Mouse (Mus musculus): ENCODE results near the gene Zfp786. TPM values are rescaled to one million over a fixed set of nuclear protein-coding genes. Genes with fewer than 3 reads are reported as not detected.
A peak's percentile ranks its signal among the peaks of the same experiment; 100 is the strongest.

The Zfp786 gene
- total RNA-seq, 4 experiments from 2014 or later = 0.65 to 1.8 (median 0.85) TPM

DNA sequence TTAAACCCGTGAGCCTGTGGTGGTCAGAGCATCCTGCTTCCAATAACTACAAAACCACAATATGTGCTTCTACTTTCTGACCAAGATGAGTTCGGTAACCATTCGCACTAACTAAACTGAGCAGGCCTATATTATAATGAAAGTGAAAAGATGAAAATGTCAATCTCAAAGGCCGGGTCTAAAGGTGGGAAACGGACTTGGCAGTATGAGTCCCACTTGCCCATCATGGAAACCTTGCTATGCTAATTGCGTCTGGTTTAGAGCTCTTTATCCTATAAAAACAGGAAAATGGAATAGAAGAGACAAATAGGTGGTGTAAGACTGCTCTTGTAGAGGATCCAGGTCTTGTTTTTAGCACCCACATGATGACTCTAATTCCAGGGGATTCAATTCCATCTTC is 8.9 kb downstream of the Zfp786 start:
- no peak for DNase-seq (ENCODE audit: low spot score in 2 of 2)

GRCm38 (mm10) chr6:47821236-47821635 is 9.4 kb downstream of the Zfp786 start:
- no peak for DNase-seq (ENCODE audit: low spot score in 2 of 2)

DNA sequence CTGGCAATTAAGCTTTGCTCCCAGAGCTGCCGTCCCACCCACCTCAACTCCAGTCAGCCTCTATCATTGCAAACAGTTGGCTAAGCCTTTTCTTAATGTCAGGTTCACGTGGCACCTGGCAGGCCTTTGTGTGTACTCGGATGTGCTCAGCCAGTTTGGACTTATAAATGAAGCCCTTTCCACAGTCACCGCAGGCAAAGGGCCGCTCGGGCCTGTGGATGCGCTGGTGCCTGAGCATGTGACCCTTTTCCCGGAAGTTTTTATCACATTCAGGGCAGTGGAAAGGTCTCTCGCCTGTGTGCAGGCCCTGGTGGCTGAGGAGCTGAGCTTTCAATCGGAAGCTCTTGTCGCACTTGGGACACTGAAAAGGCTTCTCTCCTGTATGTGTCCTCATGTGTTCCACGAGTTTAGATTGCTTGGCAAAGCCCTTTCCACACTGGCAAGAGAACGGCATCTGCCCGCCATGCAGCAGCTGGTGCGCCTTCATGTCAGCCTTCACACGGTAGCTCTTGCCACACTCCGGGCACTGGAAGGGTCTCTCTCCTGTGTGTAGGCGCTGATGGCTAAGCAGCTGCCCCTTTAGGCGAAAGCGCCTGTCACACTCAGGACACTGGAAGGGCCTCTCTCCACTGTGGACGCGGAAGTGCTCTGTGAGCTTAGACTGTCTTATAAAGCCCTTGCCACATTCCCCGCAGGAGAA is 10.9 kb downstream of the Zfp786 start:
- DNase-seq (ENCODE audit: low spot score in 2 of 2) = no peak

DNA sequence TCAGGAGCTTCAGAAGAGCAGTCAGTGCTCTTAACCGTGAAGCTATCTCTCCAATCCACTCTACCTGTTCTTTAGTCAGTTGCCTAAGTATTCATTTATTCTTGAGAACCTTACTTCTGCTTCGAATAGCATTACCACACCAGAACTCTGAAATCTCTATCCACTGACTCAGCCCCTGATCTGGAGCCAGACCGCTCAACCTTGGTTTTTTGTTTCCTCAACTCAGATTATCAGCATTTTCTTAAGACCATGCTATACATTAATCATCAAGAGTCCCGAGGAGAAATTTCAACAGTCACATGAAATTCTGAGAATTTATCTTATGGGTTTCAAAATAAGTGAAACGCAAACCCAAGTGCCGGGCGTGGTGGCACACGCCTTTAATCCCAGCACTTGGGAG is 11.9 kb downstream of the Zfp786 start:
- no peak for DNase-seq (ENCODE audit: low spot score in 2 of 2)

- no peak for DNase-seq (ENCODE audit: low spot score in 2 of 2)
Observed at GRCm38 (mm10) chr6:47816151-47816550, 14.5 kb downstream of the Zfp786 start.

- DNase-seq (ENCODE audit: low spot score in 2 of 2) = peak; percentile 95 to 97
Observed at GRCm38 (mm10) chr6:47813257-47813878, 17.3 kb downstream of the Zfp786 start, which contains the start of gene Pdia4. Gene Pdia4 (minus strand): TSS chr6:47813430.

DNA sequence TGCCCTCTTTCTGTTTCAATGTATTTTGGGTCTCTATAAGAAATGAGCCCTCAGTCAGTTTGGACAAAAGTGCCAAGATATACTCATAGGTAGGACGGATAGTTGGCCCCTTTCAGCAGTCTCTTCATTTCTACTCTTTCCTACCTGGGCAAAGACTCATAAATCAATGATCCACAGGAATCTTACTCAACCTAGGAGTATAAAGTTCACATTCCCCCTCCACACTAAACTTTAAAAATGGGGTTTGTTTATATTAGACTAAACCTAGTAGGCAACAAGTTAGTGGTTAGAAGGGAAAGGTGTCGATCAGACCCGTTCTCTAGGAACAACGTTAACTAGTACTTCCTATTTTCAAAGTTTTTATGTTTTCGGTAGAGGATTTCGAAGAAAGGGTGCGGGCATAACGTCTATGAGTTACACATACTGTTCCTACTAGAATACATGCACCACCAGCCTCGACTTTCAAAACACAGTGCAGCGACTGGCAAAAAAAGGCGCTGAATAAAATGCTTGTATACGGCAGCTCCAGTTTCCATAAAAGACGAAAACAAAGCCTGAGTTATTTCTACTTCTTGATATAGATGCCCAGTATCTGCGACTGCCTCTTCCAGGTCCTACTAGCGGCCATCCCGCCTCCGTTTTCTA is 18.3 kb downstream of the Zfp786 start:
- DNase-seq (ENCODE audit: low spot score in 2 of 2) = no peak

- no peak for DNase-seq (ENCODE audit: low spot score in 2 of 2)
Observed at GRCm38 (mm10) chr6:47811324-47811723, 19.3 kb downstream of the Zfp786 start.

- no peak for DNase-seq (ENCODE audit: low spot score in 2 of 2)
Observed at GRCm38 (mm10) chr6:47810181-47810580, 20.5 kb downstream of the Zfp786 start.

DNA sequence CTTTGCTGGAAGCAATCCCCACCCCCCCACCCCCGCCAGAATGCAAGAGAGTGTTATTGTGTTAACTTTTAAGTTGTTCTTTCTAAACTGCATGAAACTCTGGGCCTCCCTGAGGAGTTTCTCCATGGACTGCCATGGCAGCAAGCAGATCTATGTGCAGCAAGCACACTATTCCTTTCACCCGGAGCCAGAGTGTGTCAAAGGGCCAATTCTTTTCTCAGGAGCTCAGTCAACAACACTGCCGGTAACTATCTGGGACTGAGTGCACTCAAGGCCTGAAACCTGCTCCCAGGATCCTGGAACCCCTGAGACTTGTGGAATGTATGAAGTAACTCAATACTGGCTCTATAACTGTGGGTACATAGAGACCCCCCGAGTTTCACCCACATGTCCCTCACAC is 21.6 kb downstream of the Zfp786 start:
- no peak for DNase-seq (ENCODE audit: low spot score in 2 of 2)

DNA sequence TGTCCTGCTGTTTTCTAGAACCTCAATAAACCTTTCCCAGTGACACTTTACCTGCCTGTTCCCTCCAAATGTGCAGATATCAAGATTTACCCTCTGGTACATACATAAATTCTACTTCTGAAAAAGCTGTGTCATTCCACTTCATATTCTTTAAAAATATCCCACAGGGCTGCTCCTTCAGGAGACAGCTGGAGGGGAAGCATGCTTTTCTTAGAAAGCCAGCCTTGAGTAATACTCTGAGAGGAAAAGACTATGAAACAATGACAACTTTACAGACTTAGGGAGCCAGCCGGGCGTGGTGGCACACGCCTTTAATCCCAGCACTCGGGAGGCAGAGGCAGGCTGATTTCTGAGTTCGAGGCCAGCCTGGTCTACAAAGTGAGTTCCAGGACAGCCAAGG is 22.1 kb downstream of the Zfp786 start:
- DNase-seq (ENCODE audit: low spot score in 2 of 2) = no peak

- DNase-seq (ENCODE audit: low spot score in 2 of 2) = no peak
Observed at GRCm38 (mm10) chr6:47807419-47807818, 23.2 kb downstream of the Zfp786 start.

DNA sequence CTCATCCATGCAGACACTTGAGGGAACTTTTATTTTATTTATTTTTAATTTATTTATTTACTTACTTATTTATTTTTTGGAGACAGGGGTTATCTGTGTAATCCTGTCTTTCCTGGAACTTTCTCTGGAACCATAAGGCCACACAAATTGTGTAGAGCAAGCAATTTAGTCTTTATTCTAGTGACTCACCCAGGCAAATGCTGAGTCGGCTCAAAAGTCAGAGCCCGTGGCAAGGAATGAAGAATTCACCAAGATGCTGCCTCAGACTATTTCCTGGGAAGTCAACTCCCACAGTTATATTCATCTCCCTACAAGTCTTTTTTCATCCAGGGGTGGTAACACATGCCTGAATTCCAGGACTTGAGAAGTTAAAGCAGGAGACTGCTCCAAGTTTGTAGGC is 25.1 kb downstream of the Zfp786 start:
- DNase-seq (ENCODE audit: low spot score in 2 of 2) = no peak

DNA sequence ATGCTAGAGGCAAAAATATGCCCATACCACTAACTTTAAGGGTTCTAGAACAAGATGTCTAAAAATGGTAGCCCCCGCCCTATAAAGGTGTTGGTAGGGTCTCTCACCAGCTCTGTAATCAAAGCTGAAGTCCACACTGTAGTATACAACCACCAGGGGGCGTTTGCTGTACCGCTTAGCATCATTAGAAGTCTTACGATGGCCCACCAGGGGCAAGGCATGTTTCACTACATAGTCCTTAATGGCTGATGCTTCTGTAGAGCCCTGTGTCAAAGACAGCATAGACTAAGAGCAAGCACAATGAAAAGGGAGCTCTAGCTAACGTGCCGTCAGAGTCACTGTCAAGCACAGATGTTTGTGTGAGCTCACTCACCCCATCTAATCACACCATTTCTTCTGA is 31.6 kb downstream of the Zfp786 start:
- DNase-seq (ENCODE audit: low spot score in 2 of 2) = peak in 1 of 2 experiments; percentile 20

DNA sequence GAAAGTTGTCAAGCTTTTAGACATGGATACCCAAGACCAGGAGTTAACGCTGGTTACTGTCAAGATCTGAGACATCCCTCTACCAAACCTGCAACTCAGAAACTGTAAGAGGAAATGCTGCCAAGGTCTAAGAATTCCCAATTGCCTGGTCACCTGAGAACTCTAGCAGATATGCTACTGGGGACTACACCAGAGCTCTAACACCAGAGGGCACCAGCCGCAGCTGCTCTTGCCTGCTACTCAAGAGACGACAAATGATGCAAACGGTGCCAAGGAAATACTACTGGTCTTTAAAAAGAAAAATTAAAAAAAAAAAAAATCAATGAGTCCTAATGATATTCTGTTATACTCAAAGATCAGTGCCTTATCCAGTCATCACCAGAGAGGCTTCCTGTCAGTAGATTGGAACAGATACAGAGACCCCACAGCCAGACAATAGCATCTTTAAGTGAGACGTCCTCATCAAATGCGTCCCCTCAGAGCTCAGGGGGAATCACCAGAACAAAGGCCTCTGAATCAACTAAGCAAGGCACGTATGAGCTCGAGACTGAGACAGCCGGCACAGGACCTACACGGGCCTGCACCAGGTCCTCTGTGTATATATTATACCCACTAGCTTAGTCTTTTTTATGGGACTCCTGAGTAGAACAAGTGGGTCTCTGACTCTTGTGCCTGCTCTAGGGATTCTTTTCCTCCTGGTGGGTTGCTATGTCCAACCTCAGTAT is 36.4 kb downstream of the Zfp786 start:
- no peak for DNase-seq (ENCODE audit: low spot score in 2 of 2)

DNA sequence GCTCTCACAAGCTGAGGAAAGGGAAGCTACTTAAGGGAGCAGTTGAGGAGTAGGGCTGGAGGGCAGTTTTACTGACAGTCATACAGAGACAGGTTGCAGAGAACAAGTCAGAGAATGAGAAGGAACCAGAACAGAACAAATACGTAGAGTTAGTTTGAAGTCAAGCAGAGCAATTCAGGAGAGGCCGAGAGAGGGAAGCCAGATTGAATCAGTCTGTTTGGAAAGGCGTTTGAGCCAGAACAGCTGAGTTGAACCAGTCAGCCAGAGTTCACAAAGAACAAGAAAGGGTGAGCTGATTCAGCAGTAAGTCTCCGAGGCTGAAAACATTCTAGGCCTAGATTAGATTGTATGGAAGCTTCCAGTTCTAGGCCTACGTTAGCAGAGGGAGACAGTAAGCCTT is 37.4 kb downstream of the Zfp786 start:
- DNase-seq (ENCODE audit: low spot score in 2 of 2) = no peak

GRCm38 (mm10) chr6:47792533-47792932 is 38.1 kb downstream of the Zfp786 start:
- no peak for DNase-seq (ENCODE audit: low spot score in 2 of 2)

DNA sequence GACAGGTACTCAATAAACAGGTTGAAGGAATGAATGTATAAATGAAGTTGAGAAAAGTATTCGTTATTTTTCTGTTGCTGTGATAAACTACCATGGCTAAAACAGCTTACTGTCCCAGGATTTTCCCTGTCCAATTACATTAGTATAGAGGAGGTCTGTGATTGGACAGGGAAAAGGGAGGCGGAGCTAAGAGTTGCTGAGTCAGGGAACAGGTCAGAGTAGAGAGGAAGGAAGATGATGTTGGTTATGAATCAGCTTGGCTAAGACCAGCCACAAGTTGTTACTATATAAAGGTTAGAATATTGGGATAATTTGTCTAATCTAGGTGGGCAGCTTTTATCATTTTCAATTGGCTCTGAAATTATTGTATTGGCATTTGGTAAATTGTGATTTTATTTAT is 39.9 kb downstream of the Zfp786 start:
- DNase-seq (ENCODE audit: low spot score in 2 of 2) = no peak

- DNase-seq (ENCODE audit: low spot score in 2 of 2) = no peak
Observed at GRCm38 (mm10) chr6:47788821-47789220, 41.8 kb downstream of the Zfp786 start.

- peak; percentile 71 to 79 for DNase-seq (ENCODE audit: low spot score in 2 of 2)
Observed at GRCm38 (mm10) chr6:47787941-47788736, 42.5 kb downstream of the Zfp786 start.

All from gastrocnemius, adult 8-10 months (tissue).